Mouse (Mus musculus) urinary bladder, adult 2 months (tissue): ENCODE results near the gene Lrrc61. TPM values are rescaled to one million over a fixed set of nuclear protein-coding genes. Genes with fewer than 3 reads are reported as not detected.

Experiments
- DNase-seq: peaks from one replicate; pipeline ENCODE4 v3.0.0; 2022; ENCODE audit warnings: low spot score
- polyA plus RNA-seq: library from polyadenylated mRNA; depleted of rRNA; stranded (reverse); fragments of >200 nt; gene quantifications from 2 replicates; pipeline ENCODE4 v1.2.3, GENCODE M21; 2012

Lrrc61 gene
- polyA plus RNA-seq, 1 experiment, result 13.4 TPM

- DNase-seq, result no peak
These were observed 7.7 kb upstream of the Lrrc61 start for GRCm38 (mm10) chr6:48546858-48547257.

GRCm38 (mm10) chr6:48548314-48548713 is 6.3 kb upstream of the Lrrc61 start:
- no peak for DNase-seq

GRCm38 (mm10) chr6:48552918-48553317 is 1.7 kb upstream of the Lrrc61 start:
- no peak for DNase-seq

GRCm38 (mm10) chr6:48553819-48554218 is 777 bp upstream of the Lrrc61 start:
- no peak for DNase-seq

- DNase-seq, result no peak
These were observed 701 bp downstream of the Lrrc61 start for GRCm38 (mm10) chr6:48555104-48555890.

- no peak for DNase-seq
These were observed 1.4 kb downstream of the Lrrc61 start for GRCm38 (mm10) chr6:48555956-48556355.

GRCm38 (mm10) chr6:48565693-48566310 is 11.2 kb downstream of the Lrrc61 start:
- DNase-seq, result no peak

- no peak for DNase-seq
These were observed 11.7 kb downstream of the Lrrc61 start for GRCm38 (mm10) chr6:48566312-48566711.

- DNase-seq, result peak; percentile 38
These were observed 13.7 kb downstream of the Lrrc61 start for GRCm38 (mm10) chr6:48568036-48568984.

- no peak for DNase-seq
These were observed 14.6 kb downstream of the Lrrc61 start for GRCm38 (mm10) chr6:48569065-48569807.

GRCm38 (mm10) chr6:48572014-48572413 is 17.4 kb downstream of the Lrrc61 start:
- DNase-seq, result no peak

GRCm38 (mm10) chr6:48572572-48573061 is 18.0 kb downstream of the Lrrc61 start, which contains the start of gene Rarres2:
TSS of gene Rarres2 (minus strand) at chr6:48572789.
- DNase-seq, result no peak

- no peak for DNase-seq
These were observed 18.7 kb downstream of the Lrrc61 start for GRCm38 (mm10) chr6:48573280-48573679.

GRCm38 (mm10) chr6:48573981-48574380 is 19.4 kb downstream of the Lrrc61 start:
- DNase-seq, result no peak

GRCm38 (mm10) chr6:48578736-48579135 is 24.1 kb downstream of the Lrrc61 start:
- no peak for DNase-seq

- no peak for DNase-seq
These were observed 24.6 kb downstream of the Lrrc61 start for GRCm38 (mm10) chr6:48579215-48579648.

- no peak for DNase-seq
These were observed 26.7 kb downstream of the Lrrc61 start for GRCm38 (mm10) chr6:48581257-48581656.

- no peak for DNase-seq
These were observed 27.4 kb downstream of the Lrrc61 start for GRCm38 (mm10) chr6:48582037-48582436.

GRCm38 (mm10) chr6:48589194-48589750 is 34.7 kb downstream of the Lrrc61 start, which contains the start of gene Gm45021:
TSS of gene Gm45021 (plus strand) at chr6:48589610.
- DNase-seq, result no peak

GRCm38 (mm10) chr6:48591221-48591845 is 36.7 kb downstream of the Lrrc61 start:
- no peak for DNase-seq
